Mouse (Mus musculus): ENCODE data around the gene Fam189a2. TPM values are rescaled to one million over a fixed set of nuclear protein-coding genes. Genes with fewer than 3 reads are reported as not detected.
A peak's percentile ranks its signal among the peaks of the same experiment; 100 is the strongest.

Fam189a2 gene
- total RNA-seq, 2 experiments from 2014 or later: 0.33 to 0.42 TPM

GRCm38 (mm10) chr19:24029616-24030510 lies 956 bp downstream of the Fam189a2 start:
- ATAC-seq (ENCODE audit: poor library complexity, severe bottlenecking): no peak

GRCm38 (mm10) chr19:24025876-24026275 lies 4.9 kb downstream of the Fam189a2 start:
- ATAC-seq (ENCODE audit: poor library complexity, severe bottlenecking): no peak

GRCm38 (mm10) chr19:24024667-24025066 lies 6.2 kb downstream of the Fam189a2 start:
- no peak for ATAC-seq (ENCODE audit: poor library complexity, severe bottlenecking)

GRCm38 (mm10) chr19:24024131-24024530 lies 6.7 kb downstream of the Fam189a2 start:
- no peak for ATAC-seq (ENCODE audit: poor library complexity, severe bottlenecking)

DNA sequence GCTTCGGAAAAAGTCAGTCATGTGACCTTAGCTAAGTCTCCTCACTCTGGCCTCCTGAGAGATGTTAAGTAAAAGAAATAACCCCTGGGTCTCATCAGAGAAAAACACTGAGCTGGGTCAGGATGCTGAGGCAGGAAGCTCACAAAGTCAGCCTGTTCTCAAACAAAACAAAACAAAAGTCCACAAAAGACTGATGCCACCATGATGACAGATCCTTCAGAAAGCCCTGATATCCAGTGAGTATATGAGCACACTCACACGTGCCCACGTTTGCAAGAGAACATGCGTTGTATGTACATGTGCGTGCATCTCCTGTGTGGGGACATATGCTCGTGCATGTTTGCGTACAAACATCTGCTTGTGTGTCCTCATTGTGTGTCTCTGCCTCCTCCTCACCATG lies 7.5 kb downstream of the Fam189a2 start:
- no peak for ATAC-seq (ENCODE audit: poor library complexity, severe bottlenecking)

- ATAC-seq (ENCODE audit: poor library complexity, severe bottlenecking): peak; percentile 82
These were observed 8.0 kb downstream of the Fam189a2 start for GRCm38 (mm10) chr19:24022771-24023170.

DNA sequence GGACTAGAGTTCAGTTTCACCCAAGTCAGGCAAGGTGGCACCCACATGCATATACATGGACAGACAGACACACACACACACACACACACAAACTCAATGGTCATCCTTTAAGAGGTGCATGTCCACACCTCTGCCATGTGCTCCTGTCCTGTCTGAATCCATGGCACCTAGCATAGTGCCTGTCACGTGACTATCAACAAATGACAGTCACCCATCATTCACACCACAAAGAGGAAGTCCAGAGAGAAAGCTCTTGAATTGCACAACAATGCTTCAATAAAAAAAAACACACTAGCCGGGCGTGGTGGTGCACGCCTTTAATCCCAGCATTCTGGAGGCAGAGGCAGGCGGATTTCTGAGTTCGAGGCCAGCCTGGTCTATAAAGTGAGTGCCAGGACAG lies 8.5 kb downstream of the Fam189a2 start:
- ATAC-seq (ENCODE audit: poor library complexity, severe bottlenecking): peak; percentile 91

DNA sequence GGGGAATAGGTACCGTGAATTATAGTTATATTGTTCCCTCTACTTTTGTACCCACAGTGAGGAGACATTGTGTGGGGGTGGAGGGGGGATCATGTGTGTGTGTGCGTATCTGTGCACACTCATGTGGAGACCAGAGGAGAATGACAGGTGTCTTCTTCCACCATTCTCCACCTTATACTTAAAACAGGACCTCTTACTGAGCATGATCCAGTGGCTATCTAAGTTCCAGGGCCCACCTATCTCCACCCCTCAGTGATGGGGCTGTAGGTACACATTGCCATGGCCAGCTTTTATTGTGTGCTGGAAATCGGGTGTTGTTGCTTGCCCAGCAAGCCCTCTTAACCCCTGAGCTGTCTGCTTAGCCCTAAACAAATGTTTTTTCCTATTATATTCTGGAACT lies 10.1 kb downstream of the Fam189a2 start:
- no peak for ATAC-seq (ENCODE audit: poor library complexity, severe bottlenecking)

- ATAC-seq (ENCODE audit: poor library complexity, severe bottlenecking): no peak
These were observed 11.2 kb downstream of the Fam189a2 start for GRCm38 (mm10) chr19:24019609-24020008.

- no peak for ATAC-seq (ENCODE audit: poor library complexity, severe bottlenecking)
These were observed 12.4 kb downstream of the Fam189a2 start for GRCm38 (mm10) chr19:24018396-24018795.

GRCm38 (mm10) chr19:24017892-24018291 lies 12.9 kb downstream of the Fam189a2 start:
- ATAC-seq (ENCODE audit: poor library complexity, severe bottlenecking): no peak

DNA sequence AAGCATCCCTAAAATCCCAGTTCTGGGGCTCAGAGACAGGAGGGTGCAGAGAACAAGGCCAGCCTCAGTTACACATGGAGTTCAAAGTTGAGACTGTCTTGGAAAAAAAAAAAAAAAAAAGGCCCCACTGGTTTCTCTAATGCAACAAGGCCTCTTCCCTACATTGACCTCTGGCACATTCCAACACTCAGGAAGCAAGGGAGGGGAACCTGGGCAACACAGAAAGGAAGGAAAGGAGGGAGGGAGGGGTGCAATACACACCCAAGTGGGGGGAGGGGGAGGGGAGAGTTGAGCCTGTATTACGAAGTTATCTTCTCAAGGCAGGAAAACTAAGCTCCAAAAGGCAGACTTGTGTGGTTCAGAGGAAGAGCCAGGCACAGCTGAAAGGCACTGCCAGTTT lies 13.4 kb downstream of the Fam189a2 start:
- ATAC-seq (ENCODE audit: poor library complexity, severe bottlenecking): no peak

DNA sequence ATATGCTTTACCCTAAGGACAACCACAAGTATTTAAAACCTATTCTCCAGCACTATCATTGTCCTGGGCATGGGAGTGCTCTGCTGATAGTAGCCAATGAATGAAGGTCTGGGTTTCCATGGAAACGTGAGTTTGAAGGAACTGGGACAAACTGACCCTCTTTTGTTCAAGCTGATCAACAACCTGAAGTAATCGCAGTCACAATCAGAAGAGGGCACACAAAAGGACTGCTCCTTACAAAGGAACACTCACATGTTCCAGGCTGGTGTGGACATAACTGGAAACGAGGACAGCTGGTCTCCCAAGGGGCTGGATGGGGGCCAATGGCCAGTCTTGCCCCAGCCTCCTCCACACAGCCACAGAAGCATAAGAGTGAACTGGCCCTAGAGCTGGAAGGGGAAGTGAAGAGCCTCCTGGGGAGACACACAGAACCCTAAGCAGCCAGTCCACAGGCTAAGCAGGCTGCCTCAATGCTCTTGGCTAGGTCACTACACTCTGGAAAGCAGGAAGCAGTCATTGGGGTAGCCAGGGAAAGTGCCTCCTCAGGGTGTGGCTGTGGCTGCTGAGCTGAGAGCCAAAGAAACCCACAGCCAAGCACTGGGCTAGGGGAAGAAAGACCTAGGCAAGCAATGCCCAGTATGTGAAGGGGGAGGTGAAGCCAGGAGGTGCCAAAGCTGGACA lies 14.0 kb downstream of the Fam189a2 start:
- ATAC-seq (ENCODE audit: poor library complexity, severe bottlenecking): peak; percentile 97

- no peak for ATAC-seq (ENCODE audit: poor library complexity, severe bottlenecking)
These were observed 17.6 kb downstream of the Fam189a2 start for GRCm38 (mm10) chr19:24013241-24013640.

DNA sequence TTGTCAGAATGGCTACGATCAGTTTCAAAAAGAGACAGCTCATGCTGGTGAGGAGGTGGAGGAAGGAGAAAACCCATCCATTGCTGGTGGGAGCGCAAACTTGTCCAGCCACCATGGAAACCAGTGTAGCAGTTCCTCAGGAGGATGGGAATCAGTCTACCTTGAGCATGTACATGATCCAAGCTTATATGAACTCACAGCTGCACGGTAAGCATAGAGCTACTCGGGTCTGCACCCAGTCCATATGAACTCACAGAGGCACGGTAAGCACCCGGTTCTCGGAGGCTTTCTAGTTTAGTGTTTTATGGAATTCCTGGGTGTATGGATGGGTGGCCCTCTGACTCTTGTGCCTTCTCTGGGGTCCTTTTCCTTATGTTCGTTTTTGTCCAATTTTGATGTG lies 18.3 kb downstream of the Fam189a2 start:
- ATAC-seq (ENCODE audit: poor library complexity, severe bottlenecking): no peak

DNA sequence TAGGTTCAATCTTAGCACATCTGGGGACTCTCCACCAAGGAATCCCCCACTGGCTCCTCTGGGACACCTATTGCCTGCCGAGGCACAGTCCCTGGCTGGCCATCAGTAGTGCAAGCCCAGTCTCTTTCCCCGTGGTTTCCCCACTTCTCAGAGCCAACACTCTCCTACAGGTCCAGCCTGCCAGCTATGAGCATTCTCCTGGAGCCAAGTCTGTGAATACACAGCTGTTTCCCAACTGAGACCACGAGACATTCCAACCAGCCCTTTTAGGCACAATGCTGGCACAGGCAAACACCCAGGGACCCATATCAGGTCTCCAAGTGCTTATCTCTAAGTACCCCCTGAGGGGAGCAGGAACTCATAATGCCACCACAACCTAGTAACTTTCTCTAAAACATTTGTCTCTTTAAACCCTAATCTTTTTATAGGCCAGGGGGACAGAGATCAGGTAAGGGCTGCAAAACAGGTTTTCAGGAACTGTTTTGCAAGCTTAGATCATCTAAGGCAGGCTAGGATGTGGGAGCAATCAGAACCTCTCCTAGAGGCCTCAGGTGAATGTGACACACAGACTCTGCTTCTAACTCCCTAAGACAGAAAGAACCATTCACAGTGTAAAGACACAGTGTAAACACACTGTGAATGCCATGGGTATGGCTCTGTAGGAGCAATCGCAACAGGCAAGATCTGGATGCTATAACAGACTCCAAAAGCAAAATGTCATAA lies 23.0 kb downstream of the Fam189a2 start:
- no peak for ATAC-seq (ENCODE audit: poor library complexity, severe bottlenecking)

- ATAC-seq (ENCODE audit: poor library complexity, severe bottlenecking): no peak
These were observed 23.7 kb downstream of the Fam189a2 start for GRCm38 (mm10) chr19:24007002-24007637.

DNA sequence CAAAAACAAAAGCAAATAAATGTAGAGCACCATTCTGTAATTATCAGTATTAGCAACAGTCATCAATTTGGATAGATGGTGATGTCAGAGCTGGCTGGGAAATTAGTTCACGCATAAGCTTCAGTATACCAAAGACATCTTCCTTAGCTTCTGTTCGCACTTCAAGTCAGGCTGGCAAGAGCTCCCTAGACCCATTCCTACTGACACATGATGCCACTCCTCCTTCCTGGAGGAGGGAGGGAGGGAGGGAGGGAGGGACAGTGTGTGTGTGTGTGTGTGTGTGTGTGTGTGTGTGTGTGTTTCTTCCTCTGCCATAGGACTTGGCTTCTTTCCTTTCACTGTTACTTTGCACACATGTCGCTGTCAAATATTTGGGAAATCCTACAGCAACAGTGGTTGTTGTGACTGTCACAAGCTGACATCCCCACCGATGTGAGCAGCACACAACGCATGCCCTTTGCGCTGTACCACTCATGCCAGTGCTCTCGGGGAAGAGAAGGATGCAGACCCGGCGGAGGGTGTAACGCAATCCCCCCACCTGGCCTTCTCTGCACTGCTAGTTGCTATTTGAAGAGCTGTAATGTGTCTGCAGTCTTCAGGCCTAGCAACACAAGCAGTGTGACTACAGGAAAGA lies 34.9 kb downstream of the Fam189a2 start:
- ATAC-seq (ENCODE audit: poor library complexity, severe bottlenecking): no peak

DNA sequence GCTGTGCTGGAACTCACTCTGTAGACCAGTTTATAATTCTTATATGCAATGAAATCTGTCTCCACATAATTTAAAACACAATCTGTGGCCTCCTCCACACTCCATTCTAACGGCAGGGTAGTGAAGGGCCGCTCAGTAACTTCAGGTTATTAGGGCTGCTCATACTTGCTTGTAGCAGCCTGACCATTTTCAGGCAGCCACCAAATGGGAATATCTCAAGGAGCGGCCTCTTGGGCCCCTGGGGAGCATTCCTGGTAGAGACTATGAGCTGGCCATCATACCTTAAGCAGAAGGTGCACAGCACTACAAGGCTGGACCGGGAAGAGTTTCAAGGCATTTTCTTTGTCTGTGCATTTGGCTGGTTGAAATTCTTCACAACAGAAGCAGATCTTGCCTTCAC lies 42.7 kb downstream of the Fam189a2 start:
- ATAC-seq (ENCODE audit: poor library complexity, severe bottlenecking): no peak

GRCm38 (mm10) chr19:23987291-23987690 lies 43.5 kb downstream of the Fam189a2 start:
- no peak for ATAC-seq (ENCODE audit: poor library complexity, severe bottlenecking)

- no peak for ATAC-seq (ENCODE audit: poor library complexity, severe bottlenecking)
These were observed 46.6 kb downstream of the Fam189a2 start for GRCm38 (mm10) chr19:23984186-23984585.
